Mouse (Mus musculus) brain, embryonic 14.5 days (tissue): ENCODE measurements around the gene Troap.

Source experiments
- CTCF ChIP-seq: fragments of 200-500 bp; IDR thresholded peaks from 2 replicates; pipeline ENCODE4 v1.5.1; 2012; ENCODE audit warnings: inconsistent platforms, mild to moderate bottlenecking, moderate library complexity, borderline replicate concordance; ENCODE audit not compliant: insufficient read depth, insufficient read length; ENCODE audit errors: extremely low read depth
- POLR2A ChIP-seq: fragments of 200-500 bp; IDR thresholded peaks from 2 replicates; pipeline ENCODE4 v1.6.1; 2012; ENCODE audit warnings: mild to moderate bottlenecking, inconsistent platforms, borderline replicate concordance; ENCODE audit not compliant: poor library complexity, insufficient read depth, insufficient read length, severe bottlenecking; ENCODE audit errors: extremely low read depth

- no peak for TF ChIP-seq CTCF
- no peak for TF ChIP-seq POLR2A
Observed at GRCm38 (mm10) chr15:99096061-99096793, 21.9 kb downstream of the Troap start.
